Mouse (Mus musculus) lung, embryonic 16.5 days (tissue): ENCODE data around the gene Pole4. TPM values are rescaled to one million over a fixed set of nuclear protein-coding genes. Genes with fewer than 3 reads are reported as not detected.

Experiments used
- ATAC-seq: fragments of 200-750 bp; cut with Nextera tagmentation; 2 replicates; pipeline ENCODE4 v1.8.0; 2017; ENCODE audit warnings: low read depth, mild to moderate bottlenecking, moderate library complexity
- H3K27ac ChIP-seq: fragments of 300-500 bp; sonication (generic); 2 replicates; pipeline ENCODE4 v1.5.1; 2014; ENCODE audit warnings: mild to moderate bottlenecking, control low read depth, low read length
- H3K27me3 ChIP-seq: fragments of 300-500 bp; sonication (generic); 2 replicates; pipeline ENCODE4 v1.6.1; 2014; ENCODE audit warnings: low read depth, low read length, mixed read lengths; ENCODE audit not compliant: control insufficient read depth, insufficient read depth
- H3K36me3 ChIP-seq: fragments of 300-500 bp; sonication (generic); 2 replicates; pipeline ENCODE4 v1.6.1; 2014; ENCODE audit warnings: low read length; ENCODE audit not compliant: control insufficient read depth, insufficient read depth
- H3K4me1 ChIP-seq: fragments of 300-500 bp; sonication (generic); replicated peaks from 2 replicates; pipeline ENCODE4 v1.6.1; 2014; ENCODE audit warnings: low read length, mixed read lengths; ENCODE audit not compliant: control insufficient read depth, insufficient read depth
- H3K4me2 ChIP-seq: fragments of 300-500 bp; sonication (generic); 2 replicates; pipeline ENCODE4 v1.6.1; 2014; ENCODE audit warnings: low read depth, low read length, control low read depth
- H3K4me3 ChIP-seq: fragments of 300-500 bp; sonication (generic); 2 replicates; pipeline ENCODE4 v1.5.1; 2014; ENCODE audit warnings: mild to moderate bottlenecking, low read length, control low read depth
- H3K9ac ChIP-seq: fragments of 300-500 bp; sonication (generic); 2 replicates; pipeline ENCODE4 v1.6.1; 2014; ENCODE audit warnings: low read length, control low read depth
- H3K9me3 ChIP-seq: fragments of 300-500 bp; sonication (generic); 2 replicates; pipeline ENCODE4 v1.6.1; 2016; ENCODE audit warnings: low read length; ENCODE audit not compliant: control insufficient read depth
- WGBS: fragments of 180-500 bp; shearing (Covaris S2); extraction: QIAGEN DNeasy Blood & Tissue Kit; methylation state at CpG from one replicate; pipeline ENCODE4 v1.1.7; 2014; 5-methylcytosine and 5-hydroxymethylcytosine counted together
- polyA plus RNA-seq: library from polyadenylated mRNA; unstranded; fragments of >200 nt; fragmentation: Nextera tagmentation; extraction: Ambion mirVana; gene quantifications from 2 replicates; pipeline ENCODE4 v1.2.1, GENCODE M21; 2015

Gene Pole4
- polyA plus RNA-seq, 1 experiment from 2014 or later = 101 TPM

- Histone ChIP-seq H3K9ac (no peak overlapping the region), H3K36me3 (peaks cover 14% of the 10 kb centered on the region), H3K4me3 (no peak overlapping the region), H3K4me2 (no peak overlapping the region), H3K4me1 (peaks cover 14% of the 10 kb centered on the region), H3K9me3 (no peaks in the 10 kb centered on the region), H3K27ac (no peak overlapping the region), H3K27me3 (no peaks in the 10 kb centered on the region)
- 77% methylated on average over 13 of the region's 13 CpGs for whole genome bisulfite sequencing
- ATAC-seq = no peak
Measured at GRCm38 (mm10) chr6:82727206-82727605, 22.0 kb upstream of the Pole4 start.

DNA sequence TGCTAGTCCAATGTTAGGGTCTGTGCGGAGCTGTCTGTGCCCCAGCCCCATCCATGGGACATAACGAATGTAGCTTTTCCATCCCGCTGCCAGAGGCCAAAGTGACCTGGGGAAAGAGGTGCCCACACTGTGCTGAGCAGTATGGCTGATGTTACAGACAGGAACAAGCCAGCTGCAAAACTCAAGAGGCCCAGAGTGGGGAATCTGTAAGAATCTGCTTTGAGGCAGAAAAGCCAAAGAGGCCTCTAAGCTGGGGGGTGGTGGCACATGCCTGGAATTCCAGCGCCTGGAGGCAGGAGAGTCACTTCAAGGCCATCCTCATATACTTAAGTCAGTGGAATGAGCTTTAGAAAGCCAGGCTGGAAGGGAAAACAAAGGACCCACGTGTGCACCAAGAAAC, 18.2 kb upstream of the Pole4 start:
- H3K27me3 ChIP-seq = no peaks in the 10 kb centered on the region
- H3K4me1 ChIP-seq = peaks cover 14% of the 10 kb centered on the region
- H3K9me3 ChIP-seq = no peaks in the 10 kb centered on the region
- peak overlapping the region; percentile 24; the same call in 1 of the 2 replicates for H3K9ac ChIP-seq
- ATAC-seq = peak; percentile 90
- H3K27ac ChIP-seq = peak overlapping the region; percentile 86
- peaks cover 4% of the 10 kb centered on the region; the same call in 1 of the 2 replicates for H3K36me3 ChIP-seq
- WGBS = 26% methylated on average over 5 of the region's 5 CpGs
- no peak overlapping the region for H3K4me3 ChIP-seq
- H3K4me2 ChIP-seq = no peak overlapping the region

DNA sequence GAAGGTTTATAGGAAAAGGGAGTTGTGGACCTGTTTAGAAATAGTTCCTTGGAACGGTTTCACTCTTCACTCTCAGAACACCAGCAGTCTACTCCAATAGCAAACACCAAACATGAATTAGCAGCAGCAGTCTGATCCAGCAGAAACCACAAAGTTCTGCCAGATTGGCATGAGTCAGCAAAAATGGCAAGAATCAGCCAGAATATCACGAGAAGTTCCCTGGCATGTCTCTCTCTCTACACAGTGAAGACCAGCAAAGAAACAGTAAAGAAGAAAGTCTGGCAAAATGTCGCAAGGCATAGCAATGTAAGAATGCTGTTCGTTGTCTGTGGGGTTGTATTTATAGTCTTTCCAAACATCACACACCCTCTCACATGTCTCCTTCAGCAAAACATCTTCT, 11.0 kb upstream of the Pole4 start:
- Histone ChIP-seq H3K4me1 (0 out of 2 replicates have a peak, but pooled peaks cover 8% of the 10 kb centered on the region), H3K4me2 (no peak overlapping the region), H3K27me3 (no peaks in the 10 kb centered on the region), H3K27ac (no peak overlapping the region), H3K9me3 (no peaks in the 10 kb centered on the region), H3K9ac (no peak overlapping the region), H3K4me3 (no peak overlapping the region), H3K36me3 (no peaks in the 10 kb centered on the region)
- WGBS = 56% methylated on average over 4 of the region's 4 CpGs
- no peak for ATAC-seq

GRCm38 (mm10) chr6:82715653-82716052, 10.5 kb upstream of the Pole4 start:
- Histone ChIP-seq H3K4me3 (no peak overlapping the region), H3K9ac (no peak overlapping the region; the same call in 1 of the 2 replicates), H3K4me2 (no peak overlapping the region), H3K9me3 (no peaks in the 10 kb centered on the region), H3K27ac (no peak overlapping the region), H3K4me1 (0 out of 2 replicates have a peak, but pooled peaks cover 8% of the 10 kb centered on the region), H3K27me3 (no peaks in the 10 kb centered on the region), H3K36me3 (no peaks in the 10 kb centered on the region)
- ATAC-seq = no peak
- 72% methylated on average over 3 of the region's 3 CpGs for whole genome bisulfite sequencing

- ATAC-seq = 0 out of 2 replicates have a peak, but pooled peaks have one; percentile 23
- H3K9ac ChIP-seq = no peak overlapping the region; the same call in 1 of the 2 replicates
- no peaks in the 10 kb centered on the region for H3K27me3 ChIP-seq
- H3K4me1 ChIP-seq = 0 out of 2 replicates have a peak, but pooled peaks cover 8% of the 10 kb centered on the region
- H3K36me3 ChIP-seq = no peaks in the 10 kb centered on the region
- H3K4me2 ChIP-seq = no peak overlapping the region
- H3K4me3 ChIP-seq = no peak overlapping the region
- H3K9me3 ChIP-seq = no peaks in the 10 kb centered on the region
- 0 out of 2 replicates have a peak overlapping the region, but pooled peaks have one; percentile 1 for H3K27ac ChIP-seq
- WGBS = 71% methylated on average over 6 of the region's 6 CpGs
Measured at GRCm38 (mm10) chr6:82715253-82715652, 10.1 kb upstream of the Pole4 start.

DNA sequence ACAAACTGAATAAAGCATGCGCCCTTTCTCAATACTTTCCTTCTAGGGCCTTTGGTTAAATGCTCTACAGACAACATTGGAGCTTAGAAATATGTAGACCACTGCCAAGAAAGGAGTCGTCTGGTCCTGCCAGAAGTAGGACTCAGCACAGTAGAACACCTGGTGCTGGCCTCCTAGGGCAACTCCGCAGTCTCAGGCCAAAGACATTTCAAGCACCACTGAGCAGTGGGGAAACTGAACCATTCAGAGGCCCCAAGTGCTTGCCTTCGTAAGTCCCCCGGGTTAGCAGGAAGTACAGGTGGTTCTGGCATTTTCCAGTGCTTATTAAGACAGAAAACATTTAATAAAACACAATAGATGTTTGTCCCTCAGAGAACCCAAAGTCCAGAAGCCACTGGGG, 9.7 kb upstream of the Pole4 start:
- ATAC-seq = peak; percentile 66
- 0 out of 2 replicates have a peak overlapping the region, but pooled peaks have one; percentile 1 for H3K27ac ChIP-seq
- 49% methylated on average over 5 of the region's 5 CpGs for WGBS

DNA sequence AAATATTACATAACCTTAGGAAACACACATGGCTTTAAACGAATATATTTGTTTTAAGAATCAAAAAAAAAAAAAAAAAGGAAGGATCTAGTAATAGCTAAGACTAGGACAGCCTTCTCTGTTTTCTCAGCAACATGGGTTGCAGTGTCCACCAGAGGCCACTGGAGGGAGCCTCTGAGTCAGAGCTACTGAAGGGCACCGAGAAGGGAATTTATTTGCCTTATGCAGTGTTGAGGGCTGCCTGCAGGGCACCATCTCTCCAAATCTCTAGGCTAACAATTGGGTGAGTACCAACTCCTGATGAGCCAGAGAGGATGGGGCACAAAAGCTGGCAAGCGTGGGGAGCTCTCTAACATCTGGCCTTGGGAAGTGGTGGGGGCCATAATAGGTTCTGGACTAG, 9.1 kb upstream of the Pole4 start:
- Histone ChIP-seq H3K27me3 (no peaks in the 10 kb centered on the region), H3K4me3 (no peak overlapping the region), H3K9ac (no peak overlapping the region), H3K4me2 (no peak overlapping the region), H3K36me3 (no peaks in the 10 kb centered on the region), H3K9me3 (no peaks in the 10 kb centered on the region), H3K4me1 (0 out of 2 replicates have a peak, but pooled peaks cover 8% of the 10 kb centered on the region), H3K27ac (no peak overlapping the region)
- 9% methylated on average over 3 of the region's 3 CpGs for WGBS
- ATAC-seq = peak; percentile 51; the same call in 1 of the 2 replicates

More for the DNA sequence above, 9.7 kb upstream of the Pole4 start:
- Histone ChIP-seq H3K4me2 (no peak overlapping the region), H3K9me3 (no peaks in the 10 kb centered on the region), H3K4me1 (0 out of 2 replicates have a peak, but pooled peaks cover 8% of the 10 kb centered on the region), H3K27me3 (no peaks in the 10 kb centered on the region), H3K36me3 (no peaks in the 10 kb centered on the region), H3K4me3 (no peak overlapping the region), H3K9ac (no peak overlapping the region)

DNA sequence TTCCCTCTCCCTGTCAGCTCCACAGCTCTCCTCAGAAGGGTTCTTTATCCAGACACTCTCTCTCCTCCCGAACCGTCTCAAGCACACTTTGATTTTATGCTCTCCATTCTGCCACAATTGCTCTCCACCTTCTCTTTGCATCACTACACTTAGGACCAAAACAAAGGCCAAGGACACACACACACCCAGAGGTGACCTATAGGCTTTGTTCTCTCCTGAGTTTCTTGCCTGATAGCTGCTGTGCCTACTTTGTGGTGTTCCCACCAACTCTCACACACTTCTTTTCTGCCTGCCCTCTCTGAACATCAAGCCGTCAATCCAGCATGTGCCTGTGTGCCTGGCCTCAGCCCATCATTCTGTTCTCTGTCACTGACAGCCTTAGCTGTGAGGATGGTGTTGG, 2.6 kb upstream of the Pole4 start:
- Histone ChIP-seq H3K9ac (no peak overlapping the region), H3K4me3 (no peak overlapping the region), H3K27ac (no peak overlapping the region), H3K4me2 (no peak overlapping the region), H3K27me3 (no peaks in the 10 kb centered on the region), H3K9me3 (no peaks in the 10 kb centered on the region), H3K36me3 (no peaks in the 10 kb centered on the region), H3K4me1 (no peaks in the 10 kb centered on the region)
- 67% methylated on average over 3 of the region's 3 CpGs for WGBS
- ATAC-seq = no peak

DNA sequence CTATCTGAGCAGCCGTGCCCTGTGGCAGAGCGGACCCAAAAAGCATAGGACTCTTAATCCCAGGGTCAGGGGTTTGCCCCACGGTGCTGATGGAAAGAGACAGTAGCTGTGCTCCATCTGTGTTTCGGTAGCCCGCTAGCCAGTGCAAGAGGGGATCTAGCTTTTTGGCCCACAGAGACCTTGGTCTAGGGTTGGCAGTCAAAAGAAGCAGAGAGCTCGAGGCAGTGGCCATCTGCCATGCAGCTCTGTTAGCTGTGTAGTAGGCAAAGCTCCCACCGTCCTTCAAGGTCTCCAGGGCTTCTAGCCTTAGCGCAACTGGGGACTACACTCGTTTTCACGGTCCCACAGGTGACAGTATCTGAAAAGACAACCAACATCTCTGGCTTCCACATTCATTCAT, 2.1 kb upstream of the Pole4 start:
- no peak overlapping the region for H3K4me2 ChIP-seq
- no peak overlapping the region for H3K27ac ChIP-seq
- ATAC-seq = no peak

GRCm38 (mm10) chr6:82703710-82704109, 1.5 kb downstream of the Pole4 start:
- no peak overlapping the region for H3K4me2 ChIP-seq
- no peaks in the 10 kb centered on the region for H3K4me1 ChIP-seq
- no peak overlapping the region for H3K27ac ChIP-seq
- H3K4me3 ChIP-seq = no peak overlapping the region
- no peaks in the 10 kb centered on the region for H3K27me3 ChIP-seq
- no peaks in the 10 kb centered on the region for H3K36me3 ChIP-seq
- 77% methylated on average over 3 of the region's 3 CpGs for WGBS
- no peak for ATAC-seq
- no peak overlapping the region for H3K9ac ChIP-seq
- H3K9me3 ChIP-seq = no peaks in the 10 kb centered on the region

More for the DNA sequence above, 2.1 kb upstream of the Pole4 start:
- H3K27me3 ChIP-seq = no peaks in the 10 kb centered on the region
- no peak overlapping the region for H3K9ac ChIP-seq
- no peaks in the 10 kb centered on the region for H3K9me3 ChIP-seq
- no peaks in the 10 kb centered on the region for H3K36me3 ChIP-seq
- WGBS = 90% methylated on average over 10 of the region's 10 CpGs
- no peak overlapping the region for H3K4me3 ChIP-seq
- H3K4me1 ChIP-seq = no peaks in the 10 kb centered on the region
